Mouse (Mus musculus): Measurements from ENCODE around the gene Ina. TPM values are rescaled to one million over a fixed set of nuclear protein-coding genes. Genes with fewer than 3 reads are reported as not detected.

The Ina gene
- polyA plus RNA-seq, 1 experiment = 626 TPM

- DNase-seq (ENCODE audit: low read depth) = no peak
Measured at GRCm38 (mm10) chr19:47005873-47006272, 8.6 kb upstream of the Ina start.

DNA sequence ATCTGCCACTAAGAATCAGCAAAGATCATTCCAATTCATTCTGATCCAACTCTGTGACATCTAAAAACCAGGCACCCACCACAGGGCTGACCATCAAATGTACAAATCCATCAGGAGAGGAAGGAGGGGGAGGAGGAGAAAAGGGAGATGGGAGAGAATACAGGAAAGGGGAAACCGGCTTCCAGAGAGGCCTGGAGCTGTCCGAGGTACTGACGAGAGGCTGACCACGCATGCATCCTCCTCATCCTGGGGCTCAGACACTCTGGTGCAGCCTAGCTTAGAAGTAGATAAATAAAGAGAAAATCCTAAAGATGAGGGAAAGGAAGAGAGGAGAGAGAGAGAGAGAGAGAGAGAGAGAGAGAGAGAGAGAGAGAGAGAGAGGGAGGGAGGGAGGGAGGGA, 8.2 kb upstream of the Ina start:
- TF ChIP-seq POLR2A (IDR thresholded peaks at IDR 0.05; ENCODE audit: borderline replicate concordance, extremely low read depth, insufficient read depth, insufficient read length, poor library complexity, severe bottlenecking) = no peak
- DNase-seq (ENCODE audit: low read depth) = no peak

More at GRCm38 (mm10) chr19:47005873-47006272, 8.6 kb upstream of the Ina start:
- no peak for TF ChIP-seq POLR2A (IDR thresholded peaks at IDR 0.05; ENCODE audit: borderline replicate concordance, extremely low read depth, insufficient read depth, insufficient read length, poor library complexity, severe bottlenecking)
- TF ChIP-seq CTCF (IDR thresholded peaks at IDR 0.05; ENCODE audit: borderline replicate concordance, extremely low read depth, insufficient read depth, insufficient read length) = no peak

GRCm38 (mm10) chr19:47009420-47009819, 5.1 kb upstream of the Ina start:
- no peak for DNase-seq (ENCODE audit: low read depth)
- TF ChIP-seq POLR2A (IDR thresholded peaks at IDR 0.05; ENCODE audit: borderline replicate concordance, extremely low read depth, insufficient read depth, insufficient read length, poor library complexity, severe bottlenecking) (no peak), CTCF (IDR thresholded peaks at IDR 0.05; ENCODE audit: borderline replicate concordance, extremely low read depth, insufficient read depth, insufficient read length) (no peak)

DNA sequence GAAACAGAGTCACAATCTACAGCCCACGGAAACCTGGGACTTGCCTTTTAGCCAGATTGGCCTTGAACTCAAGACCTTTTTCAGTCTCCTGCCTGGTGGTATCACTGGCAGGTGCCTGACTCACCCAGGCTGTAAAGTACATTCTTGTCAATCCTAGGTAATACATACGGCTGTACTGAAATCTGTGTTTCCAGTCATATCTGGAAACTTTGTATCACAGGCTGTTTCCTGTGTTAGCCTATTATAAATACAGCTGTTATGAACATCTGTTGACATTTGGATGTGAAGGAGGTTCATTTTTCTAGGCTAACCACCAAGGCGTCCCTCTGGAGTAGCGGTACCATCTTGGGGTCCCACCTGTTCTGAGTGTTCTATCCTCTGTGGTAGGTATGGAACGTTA, 4.6 kb upstream of the Ina start:
- DNase-seq (ENCODE audit: low read depth) = no peak
- no peak for TF ChIP-seq POLR2A (IDR thresholded peaks at IDR 0.05; ENCODE audit: borderline replicate concordance, extremely low read depth, insufficient read depth, insufficient read length, poor library complexity, severe bottlenecking)
- TF ChIP-seq CTCF (IDR thresholded peaks at IDR 0.05; ENCODE audit: borderline replicate concordance, extremely low read depth, insufficient read depth, insufficient read length) = no peak

DNA sequence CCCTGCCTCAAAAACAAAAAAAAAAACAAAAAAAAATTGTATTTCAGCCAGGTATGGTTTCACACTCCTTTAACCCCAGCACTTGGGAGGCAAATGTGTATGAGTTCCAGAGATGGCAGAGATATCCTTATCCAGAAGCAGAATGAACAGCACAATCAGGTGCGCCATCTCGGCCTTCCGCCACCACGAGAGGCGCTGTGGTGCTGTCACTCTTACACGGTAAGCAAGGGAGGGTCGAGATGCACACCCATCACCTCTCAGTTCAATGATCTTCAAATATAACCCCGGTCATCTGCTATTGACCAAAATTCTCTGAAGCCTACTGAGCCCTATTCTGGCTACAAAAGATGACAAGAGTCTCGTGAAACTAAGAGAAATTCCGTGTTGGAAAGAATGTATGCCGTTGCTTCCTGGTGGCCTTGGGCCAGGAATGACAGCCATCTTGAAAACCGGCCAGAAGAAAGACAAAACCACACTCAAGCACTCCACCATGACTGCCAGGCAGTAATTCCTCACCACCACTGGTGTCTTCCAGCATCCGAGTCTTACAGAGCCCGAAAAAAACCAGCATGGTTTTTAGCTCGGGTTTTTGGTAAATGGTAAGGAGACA, 1.9 kb upstream of the Ina start:
- DNase-seq (ENCODE audit: low read depth) = no peak
- TF ChIP-seq POLR2A (IDR thresholded peaks at IDR 0.05; ENCODE audit: borderline replicate concordance, extremely low read depth, insufficient read depth, insufficient read length, poor library complexity, severe bottlenecking) (no peak), CTCF (IDR thresholded peaks at IDR 0.05; ENCODE audit: borderline replicate concordance, extremely low read depth, insufficient read depth, insufficient read length) (no peak)

DNA sequence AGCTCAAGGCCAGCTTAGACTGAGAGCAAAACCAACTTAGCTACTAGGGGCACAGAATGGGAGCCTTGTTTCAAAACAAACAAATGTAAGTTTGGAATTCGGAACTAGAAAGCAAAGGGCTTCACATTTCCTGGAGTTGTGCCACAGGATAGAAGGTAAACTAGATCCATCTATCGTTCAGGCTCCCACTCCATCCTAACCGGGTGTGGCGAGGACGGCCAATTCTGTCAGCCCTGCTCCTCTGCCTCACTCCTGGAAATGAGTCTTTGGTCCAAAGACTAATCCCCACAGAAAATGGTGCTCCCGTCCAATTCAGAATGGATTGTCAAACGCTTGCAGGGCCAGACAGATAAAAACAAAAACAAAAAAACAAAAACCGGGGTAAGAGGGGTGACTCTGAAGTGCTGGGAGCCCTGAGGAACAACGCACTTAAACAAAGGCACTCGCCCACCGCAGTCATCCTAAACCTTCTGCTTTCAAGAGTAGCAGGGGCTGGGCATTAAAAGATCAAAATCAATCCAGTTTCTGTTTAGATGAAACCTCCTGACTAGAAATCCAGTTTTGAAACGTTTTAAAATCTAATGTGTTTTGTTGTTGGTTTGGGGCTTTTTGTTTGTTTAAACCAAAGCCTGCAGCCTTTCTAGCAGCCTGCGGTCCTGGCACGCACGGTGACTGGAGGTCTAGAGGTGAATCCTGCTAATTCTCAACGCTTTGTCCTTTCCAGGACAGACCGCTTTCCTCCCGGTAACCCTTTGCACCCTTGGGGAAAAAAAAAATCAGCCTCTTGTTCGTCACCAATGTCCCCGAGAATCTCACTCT, 949 bp upstream of the Ina start:
- TF ChIP-seq POLR2A (IDR thresholded peaks at IDR 0.05; ENCODE audit: borderline replicate concordance, extremely low read depth, insufficient read depth, insufficient read length, poor library complexity, severe bottlenecking) = no peak
- TF ChIP-seq CTCF (IDR thresholded peaks at IDR 0.05; ENCODE audit: borderline replicate concordance, extremely low read depth, insufficient read depth, insufficient read length) = no peak
- DNase-seq (ENCODE audit: low read depth) = peak; percentile 43

DNA sequence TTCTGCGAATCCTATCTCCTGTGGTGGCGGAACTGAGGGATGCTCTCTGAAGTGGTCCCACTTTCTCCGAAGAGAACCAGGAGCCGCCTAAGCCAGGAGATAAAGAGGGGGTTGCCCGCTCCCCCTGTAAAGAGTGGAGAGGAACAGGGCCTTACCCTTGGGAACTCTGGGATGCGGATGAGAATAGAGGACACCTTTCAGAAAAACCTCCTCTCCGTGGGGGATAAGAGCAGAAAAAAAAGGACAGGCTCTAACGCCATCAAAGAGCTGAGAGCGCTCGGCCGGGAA, 395 bp upstream of the Ina start:
- DNase-seq (ENCODE audit: low read depth) = no peak
- TF ChIP-seq POLR2A (IDR thresholded peaks at IDR 0.05; ENCODE audit: borderline replicate concordance, extremely low read depth, insufficient read depth, insufficient read length, poor library complexity, severe bottlenecking) = no peak
- TF ChIP-seq CTCF (IDR thresholded peaks at IDR 0.05; ENCODE audit: borderline replicate concordance, extremely low read depth, insufficient read depth, insufficient read length) = no peak

GRCm38 (mm10) chr19:47015396-47015795, 898 bp downstream of the Ina start:
- TF ChIP-seq CTCF (IDR thresholded peaks at IDR 0.05; ENCODE audit: borderline replicate concordance, extremely low read depth, insufficient read depth, insufficient read length) (no peak), POLR2A (IDR thresholded peaks at IDR 0.05; ENCODE audit: borderline replicate concordance, extremely low read depth, insufficient read depth, insufficient read length, poor library complexity, severe bottlenecking) (no peak)
- DNase-seq (ENCODE audit: low read depth) = peak; percentile 52

DNA sequence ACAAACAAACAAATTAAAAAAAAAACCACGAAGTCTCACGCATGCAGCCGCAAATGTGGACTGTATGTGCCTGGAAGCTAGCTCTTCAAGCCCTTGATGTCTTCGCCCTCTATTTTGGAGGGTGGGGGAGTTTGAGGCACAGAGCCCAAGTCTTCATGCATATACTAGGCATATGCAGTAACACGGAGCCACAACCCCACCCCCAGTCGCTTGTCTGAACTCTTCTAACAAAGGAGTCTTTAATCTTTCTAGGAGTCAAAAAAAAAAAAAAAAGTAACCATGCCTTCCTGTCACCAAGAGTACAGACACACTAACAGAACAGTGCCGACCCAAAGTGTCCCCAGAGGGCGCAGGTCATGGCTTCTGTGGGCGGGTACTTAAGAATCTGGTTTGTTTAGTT, 1.5 kb downstream of the Ina start:
- DNase-seq (ENCODE audit: low read depth) = peak; percentile 46
- TF ChIP-seq POLR2A (IDR thresholded peaks at IDR 0.05; ENCODE audit: borderline replicate concordance, extremely low read depth, insufficient read depth, insufficient read length, poor library complexity, severe bottlenecking) = no peak
- TF ChIP-seq CTCF (IDR thresholded peaks at IDR 0.05; ENCODE audit: borderline replicate concordance, extremely low read depth, insufficient read depth, insufficient read length) = no peak

DNA sequence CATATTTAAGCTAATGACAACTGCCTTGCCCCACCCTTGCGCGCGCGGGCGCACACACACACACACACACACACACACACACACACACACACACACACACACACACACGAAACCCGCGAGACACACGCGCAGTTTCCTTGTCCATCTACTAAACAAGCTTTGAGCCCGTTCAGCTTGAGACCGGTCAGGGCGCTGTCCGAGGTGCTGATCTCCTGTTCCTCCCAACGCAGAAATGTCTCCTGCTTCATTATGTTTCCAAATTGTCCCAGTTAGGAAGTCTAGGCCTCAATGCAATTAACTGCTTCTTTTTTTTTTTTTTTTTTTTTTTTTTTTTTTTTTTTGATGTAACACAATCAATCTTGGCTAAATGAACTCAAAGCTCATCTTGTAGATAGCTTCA, 2.0 kb downstream of the Ina start:
- peak; percentile 78 for DNase-seq (ENCODE audit: low read depth)
- TF ChIP-seq CTCF (IDR thresholded peaks at IDR 0.05; ENCODE audit: borderline replicate concordance, extremely low read depth, insufficient read depth, insufficient read length) = no peak
- no peak for TF ChIP-seq POLR2A (IDR thresholded peaks at IDR 0.05; ENCODE audit: borderline replicate concordance, extremely low read depth, insufficient read depth, insufficient read length, poor library complexity, severe bottlenecking)

DNA sequence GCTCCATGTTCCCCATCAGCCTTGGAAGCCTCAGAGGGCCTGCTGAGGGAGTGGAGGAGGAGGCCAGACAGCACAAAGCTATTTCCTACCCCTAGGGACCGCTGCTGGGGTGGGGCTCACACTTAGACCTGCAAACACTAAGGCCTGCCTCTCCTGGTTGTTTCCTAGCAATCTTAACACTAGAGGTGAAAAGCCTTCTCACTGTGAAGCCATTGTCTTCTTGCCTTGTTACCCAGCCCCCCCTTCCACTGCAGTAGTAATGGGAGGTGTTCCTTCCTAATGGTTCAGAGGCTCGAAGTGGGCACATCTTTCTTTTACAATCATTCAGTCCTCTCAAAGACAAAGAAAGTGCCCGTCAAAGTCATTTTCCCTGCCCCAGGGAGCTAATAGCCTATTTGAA, 3.3 kb downstream of the Ina start:
- DNase-seq (ENCODE audit: low read depth) = peak; percentile 63
- TF ChIP-seq CTCF (IDR thresholded peaks at IDR 0.05; ENCODE audit: borderline replicate concordance, extremely low read depth, insufficient read depth, insufficient read length) (0 out of 2 replicates have a peak, but pooled peaks have one; percentile 6), POLR2A (IDR thresholded peaks at IDR 0.05; ENCODE audit: borderline replicate concordance, extremely low read depth, insufficient read depth, insufficient read length, poor library complexity, severe bottlenecking) (no peak)

DNA sequence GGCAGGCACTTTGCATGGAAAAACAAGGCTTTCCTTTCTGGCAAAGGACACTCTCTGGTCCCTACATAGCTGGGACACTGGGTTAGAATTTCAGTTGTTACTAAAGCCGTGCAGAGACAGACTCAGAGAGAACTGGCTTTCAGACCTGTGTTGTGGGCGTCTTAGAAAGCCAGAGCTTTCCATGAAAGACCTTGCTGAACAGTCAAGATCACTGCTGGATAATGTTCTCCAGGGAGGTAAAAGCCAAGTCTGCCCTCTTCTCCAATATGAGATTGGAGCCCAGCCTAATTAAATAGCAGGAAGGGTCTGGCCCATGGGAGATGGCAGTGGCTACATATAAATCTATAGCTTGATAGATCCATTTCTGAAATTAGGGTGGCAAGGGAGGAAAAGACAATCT, 3.8 kb downstream of the Ina start:
- TF ChIP-seq CTCF (IDR thresholded peaks at IDR 0.05; ENCODE audit: borderline replicate concordance, extremely low read depth, insufficient read depth, insufficient read length) (no peak), POLR2A (IDR thresholded peaks at IDR 0.05; ENCODE audit: borderline replicate concordance, extremely low read depth, insufficient read depth, insufficient read length, poor library complexity, severe bottlenecking) (no peak)
- no peak for DNase-seq (ENCODE audit: low read depth)

Measured in brain, embryonic 14.5 days (tissue).